In the genomic region with DNA sequence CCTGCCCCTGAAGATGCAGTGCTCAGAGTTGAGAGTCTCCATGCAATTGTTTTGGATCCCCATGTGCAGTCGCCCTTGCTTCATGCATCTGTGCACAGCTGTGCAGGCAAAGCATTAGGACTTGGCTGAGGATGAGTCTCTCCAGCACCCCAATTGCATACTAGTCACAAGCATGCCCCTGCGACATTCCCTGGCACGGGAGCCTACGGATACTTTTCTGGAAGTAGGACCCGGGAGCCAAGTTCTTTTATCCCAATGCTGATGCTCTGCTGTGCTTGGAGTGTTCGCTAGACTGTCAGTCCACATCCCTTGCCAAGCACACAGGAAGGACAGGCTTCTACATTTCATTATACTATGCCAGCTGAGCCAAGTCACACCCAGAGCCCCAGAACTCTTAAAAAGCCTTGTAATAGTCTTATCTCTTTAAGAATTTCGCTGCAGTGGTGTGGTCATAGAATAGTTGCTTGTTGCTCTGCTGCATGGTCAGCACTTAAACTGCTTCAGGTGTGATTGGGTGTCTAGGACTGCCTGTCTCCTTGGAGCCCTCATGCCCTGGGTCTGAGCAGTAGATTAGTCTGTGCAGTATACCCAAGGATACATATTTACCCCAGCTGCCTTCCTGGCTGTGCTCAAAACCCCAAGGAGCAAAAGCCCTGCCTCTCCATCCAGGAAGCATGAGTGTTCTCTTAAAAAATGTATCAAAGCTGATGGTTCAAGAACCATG, we compare ENCODE assay signal across 21 mouse cellular contexts.
DNase-seq lines count a peak whose midpoint lies in the region; ATAC-seq and TF ChIP-seq lines count a peak whose summit lies in the region.
"Had no signal": no experiment of that assay in that cellular context is flagged by ENCODE, and none has a peak within 500 bp of the region (broad histone marks: within the 10 kb centered on the region; RNA-seq: fewer than 3 reads in every experiment).

No protein-coding gene starts in this region.

- no peaks in the 10 kb centered on the region for H3K79me2 ChIP-seq in liver, adult 2 months (ENCODE audit: control insufficient read depth, insufficient read depth, low read length)

- TF ChIP-seq POLR2A in liver, adult 2 months (IDR thresholded peaks at IDR 0.05; ENCODE audit: extremely low read depth, insufficient read depth, low read length), result no peak

- peaks cover 16% of the 10 kb centered on the region for H3K4me1 ChIP-seq in heart, embryonic 16.5 days (ENCODE audit: control insufficient read depth, insufficient read depth, low read length)
- peaks cover 9% of the 10 kb centered on the region for H3K4me1 ChIP-seq in liver, adult 2 months (ENCODE audit: control insufficient read depth, insufficient read depth, low read length)
- no peaks in the 10 kb centered on the region for H3K4me1 ChIP-seq in liver, embryonic 11.5 days (replicated peaks; ENCODE audit: control insufficient read depth, insufficient read depth, low read length)
- peaks cover 47% of the 10 kb centered on the region for H3K4me1 ChIP-seq in hindbrain, embryonic 14.5 days (replicated peaks; ENCODE audit: control insufficient read depth, insufficient read depth, low read length)
- peaks cover 48% of the 10 kb centered on the region for H3K4me1 ChIP-seq in midbrain, embryonic 13.5 days (replicated peaks)

- no peaks in the 10 kb centered on the region for H3K27me3 ChIP-seq in heart, embryonic 16.5 days (ENCODE audit: control insufficient read depth, insufficient read depth, low read length)
- no peaks in the 10 kb centered on the region for H3K27me3 ChIP-seq in liver, adult 2 months (ENCODE audit: control insufficient read depth, insufficient read depth, low read length)
- H3K27me3 ChIP-seq in liver, embryonic 11.5 days (replicated peaks; ENCODE audit: control insufficient read depth, insufficient read depth, low read length), result no peaks in the 10 kb centered on the region
- H3K27me3 ChIP-seq in hindbrain, embryonic 14.5 days (ENCODE audit: control insufficient read depth, insufficient read depth, low read length), result no peaks in the 10 kb centered on the region
- H3K27me3 ChIP-seq in midbrain, embryonic 13.5 days, result no peaks in the 10 kb centered on the region
- H3K27me3 ChIP-seq: embryonic facial prominence, embryonic 15.5 days; megakaryocyte, embryonic 14.5 days had no signal

- H3K9me3 ChIP-seq in heart, embryonic 16.5 days (replicated peaks; ENCODE audit: control insufficient read depth, low read length), result no peaks in the 10 kb centered on the region
- no peaks in the 10 kb centered on the region for H3K9me3 ChIP-seq in liver, embryonic 11.5 days (ENCODE audit: control insufficient read depth, low read length)
- H3K9me3 ChIP-seq in hindbrain, embryonic 14.5 days (ENCODE audit: control insufficient read depth, low read length), result no peaks in the 10 kb centered on the region
- H3K9me3 ChIP-seq in midbrain, embryonic 13.5 days, result no peaks in the 10 kb centered on the region
- H3K9me3 ChIP-seq: embryonic facial prominence, embryonic 15.5 days; megakaryocyte, embryonic 14.5 days had no signal

- WGBS in heart, embryonic 16.5 days, result 74% methylated on average over 7 of the region's 7 CpGs
- WGBS in liver, adult 2 months, result 80% methylated on average over 7 of the region's 7 CpGs
- WGBS in liver, embryonic 11.5 days, result 90% methylated on average over 7 of the region's 7 CpGs
- 89% methylated on average over 7 of the region's 7 CpGs for WGBS in hindbrain, embryonic 14.5 days
- WGBS in midbrain, embryonic 13.5 days, result 89% methylated on average over 7 of the region's 7 CpGs

- no peaks in the 10 kb centered on the region; the same call in none of the 2 replicates for H3K36me3 ChIP-seq in heart, embryonic 16.5 days (ENCODE audit: control insufficient read depth, insufficient read depth)
- peaks cover 2% of the 10 kb centered on the region; the same call in 1 of the 2 replicates for H3K36me3 ChIP-seq in liver, adult 2 months (ENCODE audit: control insufficient read depth, insufficient read depth, low read length)
- 0 out of 2 replicates have a peak, but pooled peaks cover 2% of the 10 kb centered on the region for H3K36me3 ChIP-seq in liver, embryonic 11.5 days (ENCODE audit: control insufficient read depth, insufficient read depth, low read length)
- no peaks in the 10 kb centered on the region for H3K36me3 ChIP-seq in hindbrain, embryonic 14.5 days (replicated peaks; ENCODE audit: control insufficient read depth, insufficient read depth)
- no peaks in the 10 kb centered on the region for H3K36me3 ChIP-seq in midbrain, embryonic 13.5 days

- no peak for TF ChIP-seq CTCF in liver, adult 2 months (IDR thresholded peaks at IDR 0.05; ENCODE audit: low read depth, low read length)

- no peak for DNase-seq in heart, postnatal 25 days (ENCODE audit: low spot score)
- peak; percentile 3 for DNase-seq in liver, adult 2 months (ENCODE audit: extremely low read depth, low read depth, low spot score)
- DNase-seq in liver, embryonic 11.5 days (ENCODE audit: low spot score), result no peak
- no peak for DNase-seq in hindbrain, embryonic 14.5 days (ENCODE audit: low spot score)
- DNase-seq in urinary bladder, adult 2 months (ENCODE audit: low spot score), result no peak
- DNase-seq in left cerebral cortex, postnatal 14 days (ENCODE audit: low spot score in 2 of 2), result no peak
- DNase-seq: adrenal gland, postnatal 25 days; B cell, adult 2 months; cerebellum, adult 11-12 months; cerebellum, postnatal 25 days; forebrain, postnatal 0 days; kidney, adult 8-10 months; kidney, postnatal 14 days; left cerebral cortex, postnatal 4 days; right cerebral cortex, postnatal 25 days had no signal

- H3K4me2 ChIP-seq in heart, embryonic 16.5 days (ENCODE audit: low read depth, low read length), result no peak overlapping the region
- H3K4me2 ChIP-seq in liver, embryonic 11.5 days, result no peak overlapping the region
- H3K4me2 ChIP-seq in hindbrain, embryonic 14.5 days (replicated peaks), result no peak overlapping the region
- H3K4me2 ChIP-seq in midbrain, embryonic 13.5 days (replicated peaks), result no peak overlapping the region
- H3K4me2 ChIP-seq: embryonic facial prominence, embryonic 15.5 days had no signal

- no peak overlapping the region for H3K4me3 ChIP-seq in heart, embryonic 16.5 days (ENCODE audit: low read length)
- H3K4me3 ChIP-seq in liver, adult 2 months (ENCODE audit: insufficient read depth, low read depth, low read length), result no peak overlapping the region
- no peak overlapping the region for H3K4me3 ChIP-seq in liver, embryonic 11.5 days (ENCODE audit: low read depth, low read length)
- no peak overlapping the region for H3K4me3 ChIP-seq in hindbrain, embryonic 14.5 days (replicated peaks; ENCODE audit: low read length)
- H3K4me3 ChIP-seq in midbrain, embryonic 13.5 days (replicated peaks), result no peak overlapping the region
- H3K4me3 ChIP-seq: embryonic facial prominence, embryonic 15.5 days; megakaryocyte, embryonic 14.5 days; myocyte had no signal

- H3K9ac ChIP-seq in heart, embryonic 16.5 days (ENCODE audit: low read length), result no peak overlapping the region
- no peak overlapping the region for H3K9ac ChIP-seq in liver, adult 2 months (ENCODE audit: low read depth, low read length)
- no peak overlapping the region for H3K9ac ChIP-seq in liver, embryonic 11.5 days (ENCODE audit: low read depth, low read length)
- no peak overlapping the region for H3K9ac ChIP-seq in hindbrain, embryonic 14.5 days
- H3K9ac ChIP-seq in midbrain, embryonic 13.5 days (replicated peaks), result no peak overlapping the region
- H3K9ac ChIP-seq: embryonic facial prominence, embryonic 15.5 days; forebrain, postnatal 0 days; liver, embryonic 14.5 days had no signal

- intact Hi-C loops in heart, postnatal 25 days (cut with DNase I), result no loop called here
- intact Hi-C loops in left cerebral cortex, postnatal 14 days (cut with DNase I), result loop anchor here (10.0 kb wide), 1 partner anchor 281 kb away; no protein-coding TSS in a partner anchor

- peak overlapping the region; percentile 54 for H3K27ac ChIP-seq in heart, embryonic 16.5 days (ENCODE audit: low read length)
- H3K27ac ChIP-seq in liver, adult 2 months (replicated peaks; ENCODE audit: insufficient read depth, low read depth, low read length), result no peak overlapping the region
- no peak overlapping the region for H3K27ac ChIP-seq in liver, embryonic 11.5 days (ENCODE audit: low read depth, low read length)
- peak overlapping the region; percentile 54; the same call in 1 of the 2 replicates for H3K27ac ChIP-seq in hindbrain, embryonic 14.5 days
- H3K27ac ChIP-seq in midbrain, embryonic 13.5 days, result peak overlapping the region; percentile 54; the same call in 1 of the 2 replicates
- H3K27ac ChIP-seq: embryonic facial prominence, embryonic 15.5 days; liver, embryonic 14.5 days had no signal

- ATAC-seq in heart, embryonic 16.5 days (replicated peaks; ENCODE audit: extremely low read depth, insufficient read depth, low FRiP score), result no peak
- no peak for ATAC-seq in liver, embryonic 11.5 days (replicated peaks; ENCODE audit: low FRiP score)
- ATAC-seq in hindbrain, embryonic 14.5 days (ENCODE audit: low FRiP score), result no peak
- no peak for ATAC-seq in midbrain, embryonic 13.5 days

Comparison
In these comparisons a context has a peak if more than half of its experiments do, and no peak if none do; other contexts are left out.
1. H3K27ac ChIP-seq: peak in heart, embryonic 16.5 days (single experiment), hindbrain, embryonic 14.5 days (single experiment) and midbrain, embryonic 13.5 days (single experiment); none in liver, adult 2 months (single experiment) and liver, embryonic 11.5 days (single experiment).